Mouse (Mus musculus) forebrain, embryonic 16.5 days (tissue): Measurements from ENCODE around the gene Chchd3. TPM values are rescaled to one million over a fixed set of nuclear protein-coding genes. Genes with fewer than 3 reads are reported as not detected.

Experiments used
- ATAC-seq: fragments of 200-750 bp; cut with Nextera tagmentation; 2 replicates; pipeline ENCODE4 v1.8.0; 2017; ENCODE audit warnings: mild to moderate bottlenecking, moderate library complexity
- H3K27ac ChIP-seq: fragments of 300-500 bp; sonication (generic); 2 replicates; pipeline ENCODE4 v1.5.1; 2014; ENCODE audit warnings: low read length, control low read depth
- H3K27me3 ChIP-seq: fragments of 300-500 bp; sonication (generic); replicated peaks from 2 replicates; pipeline ENCODE4 v1.6.1; 2014; ENCODE audit warnings: low read length; ENCODE audit not compliant: control insufficient read depth, insufficient read depth
- H3K36me3 ChIP-seq: fragments of 300-500 bp; sonication (generic); 2 replicates; pipeline ENCODE4 v1.6.1; 2014; ENCODE audit not compliant: control insufficient read depth, insufficient read depth
- H3K4me1 ChIP-seq: fragments of 300-500 bp; sonication (generic); replicated peaks from 2 replicates; pipeline ENCODE4 v1.6.1; 2014; ENCODE audit warnings: low read length; ENCODE audit not compliant: control insufficient read depth, insufficient read depth
- H3K4me2 ChIP-seq: fragments of 300-500 bp; sonication (generic); 2 replicates; pipeline ENCODE4 v1.6.1; 2014; ENCODE audit warnings: mild to moderate bottlenecking, low read length, control low read depth
- H3K4me3 ChIP-seq: fragments of 300-500 bp; sonication (generic); replicated peaks from 2 replicates; pipeline ENCODE4 v1.5.1; 2014; ENCODE audit warnings: mild to moderate bottlenecking, low read length, control low read depth
- H3K9ac ChIP-seq: fragments of 300-500 bp; sonication (generic); replicated peaks from 2 replicates; pipeline ENCODE4 v1.6.1; 2014; ENCODE audit warnings: low read depth, low read length, control low read depth
- H3K9me3 ChIP-seq: fragments of 300-500 bp; sonication (generic); 2 replicates; pipeline ENCODE4 v1.6.1; 2016; ENCODE audit warnings: low read length; ENCODE audit not compliant: control insufficient read depth
- WGBS: fragments of 180-500 bp; shearing (Covaris S2); extraction: QIAGEN DNeasy Blood & Tissue Kit; methylation state at CpG from one replicate; pipeline ENCODE4 v1.1.7; 2014; 5-methylcytosine and 5-hydroxymethylcytosine counted together
- polyA plus RNA-seq: library from polyadenylated mRNA; unstranded; fragments of >200 nt; fragmentation: Nextera tagmentation; extraction: Ambion mirVana; gene quantifications from 2 replicates; pipeline ENCODE4 v1.2.1, GENCODE M21; 2015

The Chchd3 gene
- polyA plus RNA-seq, 1 experiment from 2014 or later, result 121 TPM

GRCm38 (mm10) chr6:32808796-32809195 lies 251.3 kb downstream of the Chchd3 start:
- Histone ChIP-seq H3K36me3 (no peaks in the 10 kb centered on the region), H3K4me1 (no peaks in the 10 kb centered on the region), H3K27ac (no peak overlapping the region), H3K9ac (no peak overlapping the region), H3K4me2 (no peak overlapping the region), H3K4me3 (no peak overlapping the region), H3K9me3 (no peaks in the 10 kb centered on the region), H3K27me3 (no peaks in the 10 kb centered on the region)
- ATAC-seq, result no peak
- WGBS, result 92% methylated on average over 1 of the region's 1 CpGs

GRCm38 (mm10) chr6:32807771-32808170 lies 252.3 kb downstream of the Chchd3 start:
- H3K4me3 ChIP-seq, result no peak overlapping the region
- WGBS, result 70% methylated on average over 4 of the region's 4 CpGs
- no peaks in the 10 kb centered on the region for H3K4me1 ChIP-seq
- H3K36me3 ChIP-seq, result no peaks in the 10 kb centered on the region
- no peaks in the 10 kb centered on the region for H3K9me3 ChIP-seq
- no peak overlapping the region for H3K27ac ChIP-seq
- no peak overlapping the region for H3K9ac ChIP-seq
- ATAC-seq, result no peak; the same call in 1 of the 2 replicates
- no peaks in the 10 kb centered on the region for H3K27me3 ChIP-seq
- no peak overlapping the region for H3K4me2 ChIP-seq

DNA sequence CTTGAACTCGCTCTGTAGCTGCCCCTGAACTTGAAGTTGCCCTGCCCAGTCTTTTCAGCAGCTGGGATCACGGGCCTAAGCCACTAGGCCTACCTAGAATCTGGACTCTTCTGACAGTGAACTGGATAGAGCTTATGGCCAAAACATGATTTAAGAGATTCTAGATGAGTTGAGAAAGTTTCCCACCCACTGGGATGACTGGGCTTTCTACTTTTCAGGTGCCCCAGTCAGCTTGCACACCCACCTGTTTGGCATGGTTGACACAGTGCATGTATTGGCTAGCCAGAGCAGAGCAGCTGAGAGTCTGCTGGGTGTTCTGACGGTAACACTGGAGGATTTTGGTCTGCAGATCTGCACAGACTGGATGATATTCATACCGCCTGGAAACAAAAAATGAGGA lies 256.4 kb downstream of the Chchd3 start:
- no peak for ATAC-seq
- H3K27me3 ChIP-seq, result no peaks in the 10 kb centered on the region
- no peaks in the 10 kb centered on the region for H3K4me1 ChIP-seq
- no peak overlapping the region for H3K4me2 ChIP-seq
- H3K4me3 ChIP-seq, result no peak overlapping the region
- no peaks in the 10 kb centered on the region for H3K9me3 ChIP-seq
- H3K36me3 ChIP-seq, result peaks cover 3% of the 10 kb centered on the region; the same call in 1 of the 2 replicates
- H3K27ac ChIP-seq, result no peak overlapping the region
- WGBS, result 96% methylated on average over 4 of the region's 4 CpGs
- H3K9ac ChIP-seq, result no peak overlapping the region

GRCm38 (mm10) chr6:32801776-32802175 lies 258.3 kb downstream of the Chchd3 start:
- no peak for ATAC-seq
- H3K4me1 ChIP-seq, result peaks cover 2% of the 10 kb centered on the region
- no peak overlapping the region for H3K4me2 ChIP-seq
- H3K4me3 ChIP-seq, result no peak overlapping the region
- peaks cover 3% of the 10 kb centered on the region; the same call in 1 of the 2 replicates for H3K36me3 ChIP-seq
- no peak overlapping the region for H3K27ac ChIP-seq
- H3K9me3 ChIP-seq, result no peaks in the 10 kb centered on the region
- WGBS, result 97% methylated on average over 6 of the region's 6 CpGs
- no peaks in the 10 kb centered on the region for H3K27me3 ChIP-seq
- H3K9ac ChIP-seq, result no peak overlapping the region

GRCm38 (mm10) chr6:32797525-32797924 lies 262.5 kb downstream of the Chchd3 start:
- no peak for ATAC-seq
- 42% methylated on average over 4 of the region's 4 CpGs for WGBS

GRCm38 (mm10) chr6:32795653-32796500 lies 264.2 kb downstream of the Chchd3 start:
- H3K9me3 ChIP-seq, result no peaks in the 10 kb centered on the region
- peaks cover 15% of the 10 kb centered on the region for H3K4me1 ChIP-seq
- H3K4me2 ChIP-seq, result no peak overlapping the region
- no peaks in the 10 kb centered on the region for H3K36me3 ChIP-seq
- no peak overlapping the region for H3K4me3 ChIP-seq
- peak overlapping the region; percentile 76 for H3K27ac ChIP-seq
- WGBS, result 42% methylated on average over 8 of the region's 8 CpGs
- no peaks in the 10 kb centered on the region for H3K27me3 ChIP-seq
- peak; percentile 98 for ATAC-seq
- no peak overlapping the region for H3K9ac ChIP-seq

More at GRCm38 (mm10) chr6:32797525-32797924, 262.5 kb downstream of the Chchd3 start:
- H3K4me2 ChIP-seq, result no peak overlapping the region
- no peak overlapping the region for H3K9ac ChIP-seq
- no peaks in the 10 kb centered on the region for H3K9me3 ChIP-seq
- H3K36me3 ChIP-seq, result peaks cover 3% of the 10 kb centered on the region; the same call in 1 of the 2 replicates
- H3K4me3 ChIP-seq, result no peak overlapping the region
- no peak overlapping the region for H3K27ac ChIP-seq
- no peaks in the 10 kb centered on the region for H3K27me3 ChIP-seq
- H3K4me1 ChIP-seq, result peaks cover 15% of the 10 kb centered on the region

DNA sequence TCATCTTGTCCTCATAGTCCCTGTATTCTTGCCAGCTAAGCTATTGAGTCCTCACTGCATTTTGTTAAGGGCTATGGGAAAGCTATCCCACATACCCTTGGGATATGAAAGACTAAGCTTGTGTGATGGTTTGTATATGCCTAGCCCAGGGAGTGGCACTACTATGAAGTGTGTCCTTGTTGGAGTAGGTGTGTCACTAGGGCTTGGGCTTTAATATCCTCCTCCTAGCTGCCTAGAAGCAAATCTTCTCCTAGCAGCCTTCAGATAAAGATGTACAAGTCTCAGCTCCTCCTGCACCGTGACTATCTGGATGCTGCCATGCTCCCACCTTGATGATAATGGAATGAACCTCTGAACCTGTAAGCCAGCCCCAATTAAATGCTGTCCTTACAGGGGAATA lies 266.5 kb downstream of the Chchd3 start:
- H3K27me3 ChIP-seq, result no peaks in the 10 kb centered on the region
- H3K4me1 ChIP-seq, result peaks cover 22% of the 10 kb centered on the region
- ATAC-seq, result no peak
- H3K27ac ChIP-seq, result no peak overlapping the region
- no peak overlapping the region for H3K4me2 ChIP-seq
- 100% methylated on average over 1 of the region's 1 CpGs for WGBS
- H3K36me3 ChIP-seq, result no peaks in the 10 kb centered on the region
- no peaks in the 10 kb centered on the region for H3K9me3 ChIP-seq
- H3K4me3 ChIP-seq, result no peak overlapping the region
- H3K9ac ChIP-seq, result no peak overlapping the region

DNA sequence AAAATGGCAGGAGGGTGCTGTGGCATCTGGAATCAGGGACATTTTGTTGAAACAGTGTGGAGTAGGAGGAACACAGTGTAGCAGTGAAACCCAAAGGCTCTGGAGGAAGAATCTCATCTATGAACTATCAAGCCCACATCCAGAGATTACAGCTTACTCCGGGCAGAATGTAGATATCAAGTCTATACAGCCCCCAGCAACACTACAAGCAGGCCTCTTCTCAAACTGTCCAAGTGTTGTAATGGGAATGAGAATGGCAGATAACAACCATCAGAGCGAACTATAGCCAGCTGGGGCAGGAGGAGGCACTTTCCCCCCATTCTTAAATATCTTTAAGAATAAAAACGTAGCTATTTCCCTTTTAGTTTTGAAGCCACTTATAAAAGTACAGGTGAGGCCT lies 266.9 kb downstream of the Chchd3 start:
- Histone ChIP-seq H3K36me3 (no peaks in the 10 kb centered on the region), H3K27me3 (no peaks in the 10 kb centered on the region), H3K4me1 (peaks cover 22% of the 10 kb centered on the region), H3K27ac (no peak overlapping the region), H3K4me2 (no peak overlapping the region), H3K9me3 (no peaks in the 10 kb centered on the region), H3K9ac (no peak overlapping the region), H3K4me3 (no peak overlapping the region)
- no peak for ATAC-seq
- WGBS, result 100% methylated on average over 3 of the region's 3 CpGs

GRCm38 (mm10) chr6:32790487-32790886 lies 269.6 kb downstream of the Chchd3 start:
- peak; percentile 71 for ATAC-seq
- peaks cover 8% of the 10 kb centered on the region for H3K4me1 ChIP-seq
- no peak overlapping the region for H3K4me2 ChIP-seq
- WGBS, result 56% methylated on average over 4 of the region's 4 CpGs
- H3K27me3 ChIP-seq, result no peaks in the 10 kb centered on the region
- H3K9ac ChIP-seq, result no peak overlapping the region
- H3K27ac ChIP-seq, result no peak overlapping the region
- H3K4me3 ChIP-seq, result no peak overlapping the region
- no peaks in the 10 kb centered on the region for H3K36me3 ChIP-seq
- no peaks in the 10 kb centered on the region for H3K9me3 ChIP-seq
